Mouse (Mus musculus) layer of hippocampus, adult 8-10 months (tissue): ENCODE data around the gene Kcnip1. TPM values are rescaled to one million over a fixed set of nuclear protein-coding genes. Genes with fewer than 3 reads are reported as not detected.

Experiments
- DNase-seq, 2 experiments: peaks; one replicate each; pipeline ENCODE4 v3.0.0; 2022; ENCODE audit warnings: low spot score in 2 of 2
- total RNA-seq, 4 experiments: library from RNA; stranded (reverse); gene quantifications; 2 replicates each; pipeline ENCODE4 v1.2.4; 2022

Gene Kcnip1
- total RNA-seq, 4 experiments from 2014 or later = 17.4 to 21.0 (median 18.9) TPM

DNA sequence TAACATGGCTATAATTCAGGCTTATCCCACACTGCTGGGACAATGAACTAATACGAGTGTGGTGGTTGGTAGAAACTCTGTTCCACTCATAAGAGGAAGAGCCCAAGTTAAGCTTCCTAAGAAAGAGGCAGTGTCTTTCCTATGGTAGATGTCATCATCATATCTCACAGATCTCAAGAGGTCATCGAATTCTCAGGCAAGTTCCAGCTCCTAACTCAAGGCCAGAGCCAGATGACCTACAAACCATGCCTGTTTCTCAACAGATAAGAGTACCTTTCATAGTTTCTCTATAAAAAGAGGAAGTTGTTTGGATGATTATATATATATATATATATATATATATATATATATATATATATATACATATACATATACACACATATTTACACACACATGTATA lies 6.4 kb downstream of the Kcnip1 start:
- DNase-seq = no peak

DNA sequence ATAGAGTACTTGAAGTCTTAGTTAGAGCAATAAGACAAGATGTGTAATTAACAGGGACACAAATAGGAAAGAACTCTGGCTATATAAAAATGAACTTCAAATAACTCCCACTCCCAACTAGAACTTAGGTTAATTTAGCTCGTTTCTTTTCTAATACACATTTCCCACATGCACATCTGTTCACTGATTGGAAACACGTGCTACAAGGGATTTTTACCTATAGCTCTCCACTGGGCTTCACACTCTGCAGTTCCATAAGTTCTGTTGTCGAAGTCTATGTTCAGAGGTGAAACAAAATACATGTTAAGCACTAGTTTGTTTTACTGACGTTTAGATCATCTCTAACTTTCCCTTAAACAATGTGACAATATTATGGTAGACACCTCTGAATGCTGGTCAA lies 12.8 kb downstream of the Kcnip1 start:
- DNase-seq = no peak

DNA sequence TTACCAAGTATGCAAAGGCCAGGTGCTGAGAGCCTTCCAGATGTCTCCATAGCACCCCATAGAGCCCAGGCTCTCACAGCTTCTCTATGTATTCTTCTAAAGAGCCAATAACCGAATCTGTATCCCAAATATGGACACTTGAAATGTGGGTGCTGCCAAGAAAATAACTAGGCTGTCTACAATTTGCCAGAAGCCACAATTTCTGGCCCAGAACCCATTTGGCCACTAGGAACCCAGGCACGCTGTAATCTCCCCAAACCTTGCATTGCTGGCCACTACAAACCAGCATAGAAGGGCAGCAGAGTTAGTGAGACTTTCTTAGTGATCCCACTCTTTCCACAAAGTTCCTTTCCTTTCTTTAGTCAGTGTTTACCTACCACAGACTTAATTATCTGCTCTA lies 17.8 kb downstream of the Kcnip1 start:
- no peak for DNase-seq

DNA sequence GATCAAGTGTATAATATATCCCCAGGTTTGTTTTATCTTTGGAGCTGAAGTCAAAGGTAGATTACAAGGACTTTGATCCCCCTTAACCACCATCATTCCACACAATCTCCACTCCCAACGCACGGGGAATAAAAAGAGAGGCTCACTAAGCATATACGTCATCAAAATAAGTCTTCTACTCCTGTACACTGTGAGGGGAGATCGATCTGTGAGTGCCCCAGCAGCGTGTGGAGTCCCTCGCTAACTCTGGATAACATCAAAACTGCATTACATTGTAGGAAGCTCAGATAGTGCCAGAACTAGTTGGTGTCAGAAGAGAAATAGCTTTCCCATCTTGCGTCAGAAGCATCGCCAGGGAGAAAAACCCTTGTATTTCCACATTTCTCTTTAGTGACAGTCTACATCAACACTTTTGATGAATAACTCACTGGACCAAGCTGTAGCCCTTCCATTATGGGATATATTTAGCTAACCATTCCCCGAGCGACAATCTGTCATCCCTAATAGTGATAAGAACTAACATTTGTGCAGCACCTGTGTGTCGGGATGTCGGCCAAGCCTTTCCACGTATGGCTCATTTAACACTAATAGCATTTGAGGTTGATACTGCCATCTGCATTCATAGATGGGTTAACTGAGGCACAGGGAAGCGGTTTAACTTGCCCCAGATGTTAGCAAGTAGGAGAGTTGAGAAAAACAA lies 18.5 kb downstream of the Kcnip1 start:
- no peak for DNase-seq

DNA sequence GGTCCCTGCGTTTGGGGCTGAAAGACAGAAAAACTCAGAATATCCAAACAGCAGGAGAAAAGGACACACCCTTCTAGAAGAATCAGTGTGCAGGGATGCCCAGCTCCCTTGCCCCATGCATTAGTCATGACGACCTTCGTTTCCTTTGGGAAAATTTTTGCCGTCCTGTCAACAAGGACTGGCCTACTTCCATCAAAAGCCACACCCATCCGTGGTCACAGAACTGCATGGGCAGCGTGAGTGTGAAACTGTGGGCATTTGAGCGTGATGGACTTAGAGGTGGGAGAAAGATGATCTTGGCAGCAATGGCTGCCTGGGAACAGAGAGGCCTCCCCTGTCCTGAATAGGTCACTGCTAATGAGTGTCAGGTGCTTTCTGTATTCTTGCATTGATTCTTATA lies 20.8 kb downstream of the Kcnip1 start:
- DNase-seq = no peak

DNA sequence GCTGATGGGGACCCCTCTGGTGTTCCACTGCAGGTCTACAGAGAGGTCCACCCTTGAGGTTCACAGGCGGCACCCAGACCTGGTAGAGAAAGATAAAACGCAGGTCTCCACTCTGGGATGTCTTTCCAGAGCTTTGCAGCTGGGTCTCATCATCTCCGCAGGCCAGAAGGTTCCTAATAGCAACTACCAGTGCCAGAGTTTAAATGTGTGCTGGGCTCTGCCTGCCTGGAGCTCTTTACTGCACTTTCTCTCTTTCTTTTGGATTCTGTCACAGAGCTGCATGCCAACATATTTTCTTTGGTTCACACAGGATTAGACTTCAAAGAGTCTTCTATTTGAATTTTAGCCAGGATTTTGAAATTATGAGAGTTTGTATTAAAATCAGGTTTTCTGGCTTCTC lies 23.8 kb downstream of the Kcnip1 start:
- no peak for DNase-seq

DNA sequence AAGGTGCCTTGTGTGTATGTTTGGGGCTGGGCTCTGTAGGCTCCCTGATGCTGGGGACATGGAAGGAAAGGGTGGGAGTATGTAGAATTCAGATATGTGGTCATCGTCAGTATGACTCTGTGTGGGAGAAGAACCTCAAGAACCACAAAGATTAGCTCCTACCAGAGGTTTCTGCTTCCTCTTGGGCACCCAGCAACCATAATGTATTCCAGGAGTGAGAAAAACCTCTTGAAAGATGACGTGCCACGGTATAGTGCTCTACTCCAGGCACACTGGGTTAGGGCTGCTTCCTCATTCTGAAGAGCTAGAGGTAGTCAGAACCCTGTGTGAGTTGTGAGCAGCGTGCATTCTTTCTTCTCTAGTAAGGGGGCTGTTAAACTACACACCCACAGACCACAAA lies 25.2 kb downstream of the Kcnip1 start:
- DNase-seq = no peak

DNA sequence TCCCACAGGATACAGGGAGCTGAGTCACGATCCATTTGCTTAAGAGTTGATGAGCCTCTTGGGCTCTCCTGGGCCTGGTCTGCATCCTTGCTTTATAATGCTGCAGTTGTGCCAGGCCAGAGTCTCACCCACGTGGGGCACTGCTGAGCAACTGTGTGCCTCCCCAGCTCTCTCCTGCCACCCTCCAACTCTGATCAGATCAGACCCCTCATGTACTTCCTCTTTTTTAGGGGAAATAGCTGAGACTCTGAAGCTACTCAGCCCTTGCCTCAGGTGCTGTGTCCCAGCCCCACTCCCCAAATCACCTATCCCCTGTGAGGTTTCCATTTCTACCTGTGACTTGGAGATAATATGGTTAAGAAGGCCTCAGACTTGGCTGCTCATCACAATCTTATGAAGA lies 27.6 kb downstream of the Kcnip1 start:
- no peak for DNase-seq

DNA sequence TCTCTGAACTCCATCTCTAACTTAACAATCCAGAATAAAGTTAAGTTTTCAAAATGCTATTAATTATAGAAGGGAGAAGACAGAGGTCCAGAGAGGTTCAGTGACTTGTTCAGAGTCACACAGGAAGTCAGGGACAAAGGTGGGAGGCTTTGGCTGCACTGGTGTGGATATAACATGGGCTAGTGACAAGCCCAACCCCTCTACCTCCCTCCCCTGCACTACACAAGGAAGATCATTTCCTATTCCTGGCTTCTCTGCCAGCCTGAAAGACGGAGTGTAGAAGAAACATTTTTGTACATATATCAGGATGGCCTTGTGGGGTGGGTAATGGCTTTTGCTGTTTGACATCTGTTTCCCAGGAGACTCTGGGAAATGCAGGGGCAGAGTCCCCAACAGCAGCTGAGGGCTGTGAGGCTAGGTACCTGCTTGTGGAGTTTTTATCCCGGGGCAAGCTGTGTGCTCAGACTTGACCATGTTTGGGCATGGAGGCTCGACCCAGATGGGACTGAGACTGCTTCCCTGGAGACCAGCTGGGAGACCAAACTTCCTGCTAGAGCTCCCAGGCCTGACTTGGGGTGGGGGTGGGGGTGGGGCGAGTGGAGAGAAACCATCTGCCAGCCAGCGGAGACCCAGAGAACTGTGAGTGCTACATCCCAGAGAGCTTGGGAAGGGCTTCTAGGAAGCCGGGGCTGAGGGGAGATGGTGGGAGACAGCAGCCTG lies 30.1 kb downstream of the Kcnip1 start, which contains the start of gene Kcnmb1:
Gene Kcnmb1, plus strand, starts transcription at position 326 of the 720 bp plus-strand sequence.
- DNase-seq = no peak

DNA sequence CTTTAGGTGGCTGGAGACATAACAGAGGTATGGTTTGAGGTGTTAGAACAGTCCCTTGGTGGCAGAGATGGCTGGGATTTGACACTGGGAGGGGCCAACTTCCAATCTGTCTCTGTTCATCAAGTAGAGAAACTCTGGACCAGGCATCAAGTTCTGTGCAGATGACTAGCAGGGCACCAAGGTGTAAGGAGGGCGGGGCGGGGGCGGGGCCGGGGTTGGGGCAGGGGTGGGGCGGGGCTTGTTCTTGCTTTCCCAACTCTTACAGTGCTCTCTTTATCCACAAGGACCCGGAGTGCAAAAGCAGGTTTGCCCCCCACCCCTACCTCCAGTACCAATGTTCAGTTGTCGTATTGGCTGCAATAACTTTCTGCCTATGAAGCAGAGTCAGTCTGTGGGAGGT lies 30.8 kb downstream of the Kcnip1 start:
- DNase-seq = no peak

DNA sequence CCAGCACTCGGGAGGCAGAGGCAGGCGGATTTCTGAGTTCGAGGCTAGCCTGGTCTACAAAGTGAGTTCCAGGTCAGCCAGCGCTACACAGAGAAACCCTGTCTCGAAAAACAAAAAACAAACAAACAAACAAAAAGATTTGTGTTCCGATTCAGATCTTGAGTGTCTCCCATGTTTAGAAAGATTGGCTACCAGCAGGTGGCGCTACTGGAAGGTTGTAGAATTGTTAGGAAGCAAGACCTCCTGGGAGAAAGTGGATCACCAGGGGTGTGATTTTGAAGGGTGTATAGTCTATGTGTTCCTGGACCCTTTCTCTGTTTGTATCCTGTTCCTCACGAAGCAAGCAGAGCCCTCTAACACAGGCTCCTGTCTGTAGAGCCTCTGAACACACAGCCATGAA lies 34.2 kb downstream of the Kcnip1 start:
- DNase-seq = peak in 1 of 2 experiments; percentile 35

DNA sequence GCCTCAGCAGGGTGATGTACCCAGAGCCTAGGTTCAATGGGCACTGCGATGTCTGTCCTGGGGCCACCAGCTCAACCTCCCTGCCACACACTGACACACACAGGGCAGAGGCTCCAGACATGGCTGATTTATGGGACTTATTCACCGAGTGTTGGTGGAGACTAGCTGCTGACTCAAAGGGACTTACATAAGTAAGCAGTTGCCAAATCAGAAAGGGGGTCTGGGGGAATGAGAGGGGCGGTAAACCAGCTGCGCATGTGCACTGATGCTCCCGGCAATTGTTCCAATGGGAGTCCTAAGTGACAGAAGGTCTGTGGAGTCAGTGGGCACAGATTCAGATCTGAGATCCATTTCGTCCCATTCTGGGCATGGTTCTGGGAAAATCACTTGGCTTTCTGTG lies 35.4 kb downstream of the Kcnip1 start:
- peak in 1 of 2 experiments; percentile 10 for DNase-seq

DNA sequence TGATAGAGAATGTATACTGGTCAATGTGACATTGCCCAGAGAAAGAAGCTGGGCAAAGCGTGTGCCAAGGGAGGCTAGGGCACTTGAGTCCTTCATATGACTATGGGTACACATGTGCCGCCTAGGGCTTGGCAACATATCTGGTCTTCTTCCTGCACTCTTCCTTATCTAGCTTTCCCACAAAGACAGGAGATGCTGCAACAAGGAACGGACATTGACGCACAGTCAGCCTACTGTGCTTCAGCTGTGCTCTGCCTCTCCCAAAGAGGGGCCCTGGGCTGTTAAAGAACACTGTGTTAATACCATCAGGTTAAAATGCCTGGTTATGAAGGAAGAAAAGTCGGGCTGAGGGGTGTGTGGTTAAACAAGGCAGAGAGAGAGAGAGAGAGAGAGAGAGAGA lies 36.3 kb downstream of the Kcnip1 start:
- DNase-seq = no peak

DNA sequence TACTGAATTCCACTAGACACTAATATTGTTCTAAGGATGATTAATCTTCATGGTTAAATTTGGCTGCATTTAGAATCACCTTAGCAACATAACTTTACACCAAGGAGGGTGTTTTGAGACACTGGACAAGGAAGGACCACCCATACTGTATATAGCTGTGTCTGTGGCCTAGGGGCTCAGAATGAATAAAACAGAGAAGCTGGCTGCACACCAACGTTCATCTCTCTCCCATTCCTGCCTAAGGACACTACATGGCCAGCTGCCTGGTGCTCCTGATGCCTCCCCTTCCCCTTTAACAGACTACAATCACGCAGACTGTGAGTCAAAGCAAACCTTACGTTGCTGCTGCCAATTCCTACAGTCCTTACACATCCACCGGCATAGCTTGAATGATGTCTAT lies 37.0 kb downstream of the Kcnip1 start:
- DNase-seq = no peak

DNA sequence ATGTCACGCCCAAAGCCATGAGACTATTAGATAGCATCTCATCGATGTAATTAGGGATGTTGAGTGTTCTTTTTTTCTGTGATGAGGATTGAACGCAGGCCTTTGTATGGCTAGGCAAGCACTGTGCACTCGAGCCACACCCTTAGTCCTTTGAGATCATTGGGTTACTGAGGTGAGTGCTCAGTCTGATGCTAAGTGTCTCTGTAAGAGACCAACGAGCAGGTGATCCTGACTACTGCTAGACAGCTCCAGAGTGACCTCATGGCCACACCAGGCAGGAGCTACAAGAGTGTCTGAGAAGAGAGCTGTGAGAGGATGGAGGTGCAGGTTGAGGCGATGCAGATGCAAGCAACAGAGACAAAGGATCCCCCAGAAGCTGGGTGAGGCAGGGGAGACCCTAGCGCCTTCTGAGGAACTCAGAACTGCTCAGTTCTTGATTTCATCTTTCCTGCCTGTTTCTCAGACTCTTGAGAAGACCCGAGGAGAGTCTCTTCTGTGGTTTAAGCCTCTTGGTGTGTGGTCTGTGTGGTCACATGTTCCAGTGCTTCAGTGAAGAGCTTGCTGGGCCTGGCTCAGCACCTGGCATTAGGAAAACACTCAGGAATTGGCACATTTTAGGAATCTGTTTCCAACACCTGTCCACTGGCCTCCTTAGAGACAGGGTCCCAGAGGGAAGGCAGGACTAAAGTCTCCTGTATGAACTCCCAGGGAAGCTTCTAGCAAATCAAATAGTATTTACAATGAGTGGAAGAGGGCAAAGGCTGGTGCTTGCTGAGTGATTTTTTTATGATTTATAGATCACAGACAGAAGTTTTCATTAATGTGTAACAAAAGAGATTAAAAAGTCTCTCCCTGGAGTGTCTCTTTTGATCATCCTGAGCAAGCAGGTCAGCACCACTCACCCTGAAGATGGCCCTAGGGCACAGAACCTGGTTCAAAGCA lies 41.0 kb downstream of the Kcnip1 start:
- no peak for DNase-seq

DNA sequence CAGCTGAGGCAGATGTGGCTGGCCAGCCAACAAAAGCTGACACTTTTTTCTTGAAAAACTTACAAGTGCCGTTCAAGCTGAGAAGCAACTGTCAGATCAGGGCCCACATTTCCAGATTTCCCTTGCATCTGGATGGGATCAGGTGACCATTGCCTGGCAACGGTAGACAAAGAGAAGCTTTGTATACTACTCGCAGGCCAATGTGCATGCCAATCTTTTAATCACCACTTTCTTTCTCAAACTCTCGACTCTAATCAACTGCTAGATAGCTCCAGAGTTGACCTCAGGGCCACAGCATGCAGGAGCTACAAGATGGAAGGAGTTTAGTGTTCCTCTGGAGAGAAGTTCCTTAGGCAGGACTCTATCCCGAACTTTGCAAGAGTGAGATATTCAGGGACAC lies 41.8 kb downstream of the Kcnip1 start:
- DNase-seq = no peak

DNA sequence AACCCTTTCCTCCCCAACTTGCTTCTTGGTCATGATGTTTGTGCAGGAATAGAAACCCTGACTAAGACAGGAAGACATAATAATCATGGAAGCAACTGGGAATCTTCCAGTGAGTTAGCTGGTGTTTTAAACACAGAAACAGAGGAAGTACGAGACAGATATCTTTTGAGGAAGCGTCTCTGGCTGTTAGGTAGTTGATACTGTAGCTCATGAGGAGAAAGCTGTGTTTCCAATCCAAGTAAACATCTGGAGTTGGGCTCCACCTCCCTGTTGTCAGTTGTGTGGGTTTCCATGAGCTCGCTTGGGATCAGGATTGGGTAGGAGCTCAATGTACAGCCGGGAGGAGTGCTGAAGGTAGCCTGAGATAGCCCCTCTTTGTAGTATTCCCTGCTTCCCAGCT lies 46.5 kb downstream of the Kcnip1 start:
- no peak for DNase-seq

DNA sequence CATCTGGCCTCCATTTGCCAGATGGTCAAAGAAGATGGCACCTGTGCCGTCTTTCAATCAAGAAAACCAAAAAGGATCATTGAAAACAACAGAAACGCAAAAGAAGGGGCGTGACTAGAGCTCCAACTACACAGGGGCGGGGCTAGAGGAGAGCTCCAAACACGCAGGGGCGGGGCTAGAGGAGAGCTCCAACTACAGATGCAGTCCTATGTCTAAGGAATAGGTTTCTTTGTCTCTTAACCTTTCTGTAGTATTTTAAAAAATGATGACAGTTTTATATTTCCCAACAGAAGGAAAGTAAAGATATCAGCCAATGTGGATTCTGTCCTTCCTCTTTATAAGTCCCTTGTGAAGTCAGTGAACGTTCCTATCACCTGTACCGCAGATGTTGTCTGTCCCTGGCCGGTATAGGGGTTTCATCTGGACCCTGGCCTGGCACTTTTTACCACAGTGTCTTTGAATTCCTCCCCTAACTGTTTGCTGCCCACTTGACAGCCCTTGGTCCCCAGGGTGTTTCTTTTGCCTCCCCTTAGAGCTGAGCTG lies 48.1 kb downstream of the Kcnip1 start:
- no peak for DNase-seq

DNA sequence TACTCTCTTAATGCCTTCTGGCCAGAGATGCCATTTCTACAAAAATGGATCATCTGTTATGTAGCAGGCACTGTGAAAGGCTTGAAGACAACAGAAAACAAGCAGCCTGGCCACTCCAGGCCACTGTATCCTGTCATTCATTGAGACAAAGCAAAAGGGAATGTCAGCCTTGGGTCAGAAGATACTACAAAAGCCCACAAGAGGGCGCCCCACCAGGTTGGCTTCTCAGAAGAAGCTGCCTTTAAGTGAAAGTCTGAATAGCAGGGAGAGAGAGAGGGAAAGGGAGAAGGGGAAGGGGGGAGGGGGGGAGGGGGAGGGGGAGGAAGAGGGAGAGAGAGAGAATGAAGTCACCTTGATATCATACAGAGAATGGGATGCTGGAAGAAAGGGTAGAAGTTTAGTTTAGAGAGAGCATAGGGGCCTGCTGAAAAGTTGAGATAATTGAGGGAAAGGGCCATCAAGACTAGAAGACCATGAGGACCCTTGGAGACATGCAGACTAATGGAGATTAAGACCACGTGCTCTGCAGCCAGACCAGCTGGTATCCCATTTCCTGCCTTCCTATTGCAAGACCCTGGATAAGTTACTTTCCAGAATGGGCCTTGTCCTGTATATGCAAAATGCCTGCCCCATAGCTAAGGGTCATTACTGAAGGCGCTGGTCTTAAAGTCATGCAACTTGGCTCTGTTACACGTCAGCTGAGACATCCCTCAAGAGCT lies 48.7 kb downstream of the Kcnip1 start:
- DNase-seq = no peak

DNA sequence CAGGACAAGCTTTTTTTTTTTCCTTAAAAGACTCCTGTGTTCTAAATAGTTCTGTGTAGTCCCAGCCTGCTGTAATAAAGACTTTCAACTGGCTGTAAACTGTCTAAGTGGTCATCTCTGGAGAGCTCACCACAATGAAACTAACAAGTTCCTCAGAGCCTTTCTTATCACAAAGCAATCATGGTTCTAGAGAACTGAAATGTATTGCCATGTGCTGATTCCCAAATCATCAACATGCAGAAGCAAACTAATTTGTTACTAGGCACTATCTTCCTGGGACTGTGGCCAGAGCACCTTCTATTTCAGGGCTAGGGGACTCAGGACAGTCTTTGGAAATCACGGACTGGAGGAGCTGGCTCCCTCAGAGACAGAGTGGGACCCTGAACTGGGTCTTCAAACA lies 49.4 kb downstream of the Kcnip1 start:
- no peak for DNase-seq

DNA sequence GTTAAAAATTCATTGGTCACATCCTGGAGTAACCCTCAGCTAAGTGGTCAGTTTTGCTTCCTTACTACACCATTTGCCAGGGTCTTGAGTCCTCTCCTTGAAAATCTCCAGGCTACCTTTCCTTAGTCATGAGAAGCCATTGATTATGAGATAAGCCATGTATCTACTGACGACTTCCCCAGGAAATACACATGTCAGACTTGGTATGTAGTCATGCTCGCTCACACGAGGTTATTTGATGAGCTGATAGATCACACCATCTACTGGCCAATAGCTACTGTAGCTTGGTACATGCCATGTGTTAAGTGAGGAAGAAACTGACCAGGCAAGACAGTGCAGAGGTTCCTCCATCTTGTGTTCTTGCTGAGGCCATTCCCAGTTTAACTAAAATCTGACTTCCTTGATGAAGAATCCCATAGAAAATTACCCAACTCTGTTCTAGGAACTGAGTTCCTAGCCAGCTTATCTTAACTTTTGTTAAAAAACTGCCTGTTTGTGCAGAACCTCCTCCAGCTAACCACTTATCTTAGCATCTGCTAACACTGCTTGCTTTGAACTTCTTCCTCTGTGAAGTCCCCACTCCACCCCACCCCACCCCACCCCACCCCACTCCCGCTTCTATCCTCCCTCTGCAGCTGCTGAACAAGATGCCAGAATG lies 53.4 kb downstream of the Kcnip1 start:
- no peak for DNase-seq
